Mouse (Mus musculus) left cerebral cortex, adult 8-10 months (tissue): Measurements from ENCODE around the gene Vmn2r104. TPM values are rescaled to one million over a fixed set of nuclear protein-coding genes. Genes with fewer than 3 reads are reported as not detected.

ENCODE experiments used
- DNase-seq, 2 experiments: peaks; one replicate each; pipeline ENCODE4 v3.0.0; 2022; ENCODE audit warnings: low spot score in 2 of 2
- total RNA-seq, 4 experiments: library from RNA; stranded (reverse); gene quantifications; 2 replicates each; pipeline ENCODE4 v1.2.4; 2022

Vmn2r104 gene
- not detected for total RNA-seq

GRCm38 (mm10) chr17:20048236-20048635 lies at the start of gene Vmn2r104:
Vmn2r104 (minus strand) TSS chr17:20048336.
- DNase-seq: no peak

GRCm38 (mm10) chr17:20074090-20074489 lies 26.0 kb upstream of the Vmn2r104 start:
- no peak for DNase-seq

- DNase-seq: no peak
Measured at GRCm38 (mm10) chr17:20071656-20072396, 23.7 kb upstream of the Vmn2r104 start.

Other genes with a start within 250 kb of the Vmn2r104 start
- not detected for gene Fpr-rs7, start 65.9 kb upstream of the Vmn2r104 start, total RNA-seq
- not detected for gene Fpr-rs6, start 134.8 kb upstream of the Vmn2r104 start, total RNA-seq
- gene Vmn2r105, start 186.7 kb upstream of the Vmn2r104 start, total RNA-seq: not detected
- not detected for gene Vmn2r106, start 237.2 kb upstream of the Vmn2r104 start, total RNA-seq